Mouse (Mus musculus): ENCODE results near the gene Prkci.

- TF ChIP-seq GATA1 (IDR thresholded peaks at IDR 0.05; ENCODE audit: borderline replicate concordance, low read length): no peak
- TF ChIP-seq CTCF (IDR thresholded peaks at IDR 0.05; ENCODE audit: low read depth, low read length): no peak
Observed at GRCm38 (mm10) chr3:30976991-30977603, 18.4 kb upstream of the Prkci start.

Measured in G1E (cell line).